ENCODE assay signal across 8 mouse cellular contexts in the genomic region with DNA sequence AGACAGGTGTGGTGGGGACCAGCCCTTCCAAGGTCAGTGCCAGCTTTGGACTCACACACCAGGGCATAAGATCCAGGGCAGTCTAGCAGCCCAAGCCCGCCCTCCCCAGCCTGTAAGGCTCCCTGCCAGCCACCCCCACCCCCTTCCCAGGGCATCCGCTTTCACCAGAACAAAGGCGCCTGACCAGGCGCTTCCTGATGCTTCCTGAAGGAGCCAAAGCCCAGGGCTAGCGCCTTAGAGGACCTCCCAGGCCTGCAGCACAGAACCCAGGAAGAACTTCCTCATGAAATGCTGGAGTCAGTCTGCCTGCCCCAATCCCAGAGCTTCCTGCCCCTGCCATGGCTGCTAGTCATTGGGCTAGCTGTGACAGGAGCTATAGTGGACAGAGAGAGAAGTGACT. TPM values are rescaled to one million over a fixed set of nuclear protein-coding genes. Genes with fewer than 3 reads are reported as not detected.
DNase-seq lines count a peak whose midpoint lies in the region; ATAC-seq lines count a peak whose summit lies in the region.

No protein-coding gene starts in this region.

- H3K27me3 ChIP-seq in hindbrain, embryonic 15.5 days = 0 out of 2 replicates have a peak, but pooled peaks cover 7% of the 10 kb centered on the region
- peaks cover 2% of the 10 kb centered on the region for H3K27me3 ChIP-seq in liver, embryonic 16.5 days (ENCODE audit: control insufficient read depth, insufficient read depth, low read depth, low read length)

- H3K4me2 ChIP-seq in hindbrain, embryonic 15.5 days = no peak overlapping the region
- H3K4me2 ChIP-seq in liver, embryonic 16.5 days (ENCODE audit: low read depth, low read length) = no peak overlapping the region

- H3K9me3 ChIP-seq in hindbrain, embryonic 15.5 days = no peaks in the 10 kb centered on the region
- no peaks in the 10 kb centered on the region for H3K9me3 ChIP-seq in liver, embryonic 16.5 days (replicated peaks; ENCODE audit: control insufficient read depth, low read length)

- WGBS in hindbrain, embryonic 15.5 days = 36% methylated on average over 5 of the region's 5 CpGs
- 51% methylated on average over 5 of the region's 5 CpGs for WGBS in liver, embryonic 16.5 days (ENCODE audit: insufficient replicate concordance)

- H3K36me3 ChIP-seq in hindbrain, embryonic 15.5 days = no peaks in the 10 kb centered on the region
- no peaks in the 10 kb centered on the region for H3K36me3 ChIP-seq in liver, embryonic 16.5 days (ENCODE audit: control insufficient read depth, insufficient read depth)

- peak overlapping the region; percentile 98 for H3K27ac ChIP-seq in brown adipose tissue, adult 24 weeks (replicated peaks; ENCODE audit: low read depth, low read length)
- peak overlapping the region; percentile 55; the same call in 1 of the 2 replicates for H3K27ac ChIP-seq in hindbrain, embryonic 15.5 days (replicated peaks)
- no peak overlapping the region for H3K27ac ChIP-seq in liver, embryonic 16.5 days (ENCODE audit: low read length)

- H3K4me3 ChIP-seq in brown adipose tissue, adult 24 weeks (ENCODE audit: insufficient read depth, low read depth, low read length) = peak overlapping the region; percentile 8; the same call in 1 of the 2 replicates
- H3K4me3 ChIP-seq in hindbrain, embryonic 15.5 days = no peak overlapping the region
- H3K4me3 ChIP-seq in liver, embryonic 16.5 days (ENCODE audit: low read depth, low read length) = no peak overlapping the region

- peak; percentile 56 for DNase-seq in adrenal gland, postnatal 10 days
- no peak for DNase-seq in adrenal gland, adult 18-20 months (ENCODE audit: low spot score in 2 of 2)
- DNase-seq in frontal cortex, adult 2 months (ENCODE audit: extremely low spot score in 1 of 2, low spot score in 1 of 2) = no peak
- no peak for DNase-seq in adipocyte (ENCODE audit: low spot score)

- no peak overlapping the region for H3K9ac ChIP-seq in hindbrain, embryonic 15.5 days
- H3K9ac ChIP-seq in liver, embryonic 16.5 days (ENCODE audit: low read depth, low read length) = no peak overlapping the region

- no peak for ATAC-seq in hindbrain, embryonic 15.5 days (ENCODE audit: low FRiP score, low read depth)
- 0 out of 2 replicates have a peak, but pooled peaks have one; percentile 18 for ATAC-seq in liver, embryonic 16.5 days (ENCODE audit: low read depth)
- no peak for ATAC-seq in erythroid progenitor cell, adult 5-6 weeks (replicated peaks; ENCODE audit: low FRiP score, poor library complexity, severe bottlenecking)

- peaks cover 65% of the 10 kb centered on the region for H3K4me1 ChIP-seq in brown adipose tissue, adult 24 weeks (ENCODE audit: control insufficient read depth, insufficient read depth, insufficient read length, low read length)
- peaks cover 33% of the 10 kb centered on the region for H3K4me1 ChIP-seq in hindbrain, embryonic 15.5 days (replicated peaks)
- no peaks in the 10 kb centered on the region; the same call in 1 of the 2 replicates for H3K4me1 ChIP-seq in liver, embryonic 16.5 days (ENCODE audit: control insufficient read depth, low read depth, low read length)

RNA-seq across cellular contexts. Expression of a gene that starts 7.0 kb away (rescaled TPM):
- 10 to 100 TPM; 35.6 to 39.0 TPM for total RNA-seq in adrenal gland, postnatal 10 days (2021)
- 10 to 100 TPM; 31.5 to 61.3 TPM for total RNA-seq in adrenal gland, adult 18-20 months (2021)
- 3.2 and 7.3 TPM in 2 replicates for polyA plus RNA-seq in brown adipose tissue, adult 24 weeks (2012; ENCODE audit: insufficient read depth, insufficient read length, missing spikeins)
- 2.5 and 3.5 TPM in 2 replicates for polyA plus RNA-seq in hindbrain, embryonic 15.5 days (2015; fragmentation: Nextera tagmentation; extraction: Ambion mirVana)
- 2.0 and 2.6 TPM in 2 replicates for polyA plus RNA-seq in liver, embryonic 16.5 days (2015; fragmentation: Nextera tagmentation; extraction: Ambion mirVana)
- 15.9 TPM in 2 replicates for polyA plus RNA-seq in frontal cortex, adult 2 months (2012; rRNA removed)
- total RNA-seq in erythroid progenitor cell, adult 5-6 weeks (2015; ENCODE audit: low replicate concordance) = under 0.01 and 0.42 TPM in 2 replicates
- 0.13 and 0.15 TPM in 2 replicates for total RNA-seq in erythroid progenitor cell, adult 5-6 weeks (2017; ENCODE audit: low replicate concordance)

RNA-seq across cellular contexts. Expression of a gene that starts 38.5 kb away (rescaled TPM):
- 100 to 1,000 TPM; 772 to 787 TPM for total RNA-seq in adrenal gland, postnatal 10 days (2021)
- total RNA-seq in adrenal gland, adult 18-20 months (2021) = 100 to 1,000 TPM; 777 to 810 TPM
- polyA plus RNA-seq in brown adipose tissue, adult 24 weeks (2012; ENCODE audit: insufficient read depth, insufficient read length, missing spikeins) = 875 and 1,284 TPM in 2 replicates
- 337 and 391 TPM in 2 replicates for polyA plus RNA-seq in hindbrain, embryonic 15.5 days (2015; fragmentation: Nextera tagmentation; extraction: Ambion mirVana)
- 262 and 314 TPM in 2 replicates for polyA plus RNA-seq in liver, embryonic 16.5 days (2015; fragmentation: Nextera tagmentation; extraction: Ambion mirVana)
- polyA plus RNA-seq in frontal cortex, adult 2 months (2012; rRNA removed) = 1,869 and 1,955 TPM in 2 replicates
- 412 and 611 TPM in 2 replicates for total RNA-seq in erythroid progenitor cell, adult 5-6 weeks (2015; ENCODE audit: low replicate concordance)
- 390 and 599 TPM in 2 replicates for total RNA-seq in erythroid progenitor cell, adult 5-6 weeks (2017; ENCODE audit: low replicate concordance)

RNA-seq across cellular contexts. Expression of a gene that starts 47.4 kb away (rescaled TPM):
- total RNA-seq in adrenal gland, postnatal 10 days (2021) = 100 to 1,000 TPM; 102 to 111 TPM
- total RNA-seq in adrenal gland, adult 18-20 months (2021) = 100 to 1,000 TPM; 179 to 198 TPM
- polyA plus RNA-seq in brown adipose tissue, adult 24 weeks (2012; ENCODE audit: insufficient read depth, insufficient read length, missing spikeins) = 65.9 and 105 TPM in 2 replicates
- 189 and 207 TPM in 2 replicates for polyA plus RNA-seq in hindbrain, embryonic 15.5 days (2015; fragmentation: Nextera tagmentation; extraction: Ambion mirVana)
- 91.4 and 96.6 TPM in 2 replicates for polyA plus RNA-seq in liver, embryonic 16.5 days (2015; fragmentation: Nextera tagmentation; extraction: Ambion mirVana)
- 94.8 and 102 TPM in 2 replicates for polyA plus RNA-seq in frontal cortex, adult 2 months (2012; rRNA removed)
- 47.6 and 66.7 TPM in 2 replicates for total RNA-seq in erythroid progenitor cell, adult 5-6 weeks (2015; ENCODE audit: low replicate concordance)
- total RNA-seq in erythroid progenitor cell, adult 5-6 weeks (2017; ENCODE audit: low replicate concordance) = 24.1 and 32.6 TPM in 2 replicates

RNA-seq across cellular contexts. Expression of a gene that starts 54.6 kb away (rescaled TPM):
- 10 to 100 TPM; 17.3 to 19.8 TPM for total RNA-seq in adrenal gland, postnatal 10 days (2021)
- 10 to 100 TPM; 12.1 to 15.6 TPM for total RNA-seq in adrenal gland, adult 18-20 months (2021)
- polyA plus RNA-seq in brown adipose tissue, adult 24 weeks (2012; ENCODE audit: insufficient read depth, insufficient read length, missing spikeins) = 4.6 and 5.1 TPM in 2 replicates
- polyA plus RNA-seq in hindbrain, embryonic 15.5 days (2015; fragmentation: Nextera tagmentation; extraction: Ambion mirVana) = 27.0 and 29.6 TPM in 2 replicates
- polyA plus RNA-seq in liver, embryonic 16.5 days (2015; fragmentation: Nextera tagmentation; extraction: Ambion mirVana) = 1.3 and 1.7 TPM in 2 replicates
- polyA plus RNA-seq in frontal cortex, adult 2 months (2012; rRNA removed) = 31.1 and 33.3 TPM in 2 replicates
- total RNA-seq in erythroid progenitor cell, adult 5-6 weeks (2015; ENCODE audit: low replicate concordance) = 8.8 and 9.4 TPM in 2 replicates
- 7.6 and 9.2 TPM in 2 replicates for total RNA-seq in erythroid progenitor cell, adult 5-6 weeks (2017; ENCODE audit: low replicate concordance)
